16 mouse cellular contexts compared by ENCODE assay signal in genomic region chrX:166317376-166317679, GRCm38 (mm10).
A peak's percentile ranks its signal among the peaks of the same experiment; 100 is the strongest.
DNase-seq lines count a peak whose midpoint lies in the region; ATAC-seq and TF ChIP-seq lines count a peak whose summit lies in the region.
"Had no signal": no experiment of that assay in that cellular context is flagged by ENCODE, and none has a peak within 500 bp of the region (broad histone marks: within the 10 kb centered on the region; RNA-seq: fewer than 3 reads in every experiment).

No protein-coding gene starts in this region.

- no peaks in the 10 kb centered on the region for H3K36me3 ChIP-seq in midbrain, embryonic 12.5 days
- H3K36me3 ChIP-seq in midbrain, embryonic 11.5 days (ENCODE audit: control insufficient read depth, insufficient read depth, low read length) = no peaks in the 10 kb centered on the region
- H3K36me3 ChIP-seq in forebrain, embryonic 13.5 days (ENCODE audit: poor library complexity, severe bottlenecking) = no peaks in the 10 kb centered on the region
- no peaks in the 10 kb centered on the region for H3K36me3 ChIP-seq in hindbrain, embryonic 16.5 days (ENCODE audit: control insufficient read depth, insufficient read depth, low read length)
- H3K36me3 ChIP-seq: embryonic facial prominence, embryonic 10.5 days; limb, embryonic 12.5 days; liver, embryonic 15.5 days had no signal

- 87% methylated on average over 1 of the region's 1 CpGs for WGBS in midbrain, embryonic 12.5 days
- 79% methylated on average over 1 of the region's 1 CpGs for WGBS in midbrain, embryonic 11.5 days
- 83% methylated on average over 1 of the region's 1 CpGs for WGBS in forebrain, embryonic 13.5 days
- WGBS in hindbrain, embryonic 16.5 days = 71% methylated on average over 1 of the region's 1 CpGs
- WGBS in olfactory bulb, adult 2 months = 63% methylated on average over 1 of the region's 1 CpGs

- peaks cover 30% of the 10 kb centered on the region; the same call in 1 of the 2 replicates for H3K27me3 ChIP-seq in midbrain, embryonic 12.5 days
- H3K27me3 ChIP-seq in midbrain, embryonic 11.5 days (ENCODE audit: control insufficient read depth, insufficient read depth, low read length) = peaks cover 7% of the 10 kb centered on the region
- H3K27me3 ChIP-seq in forebrain, embryonic 13.5 days = peaks cover 2% of the 10 kb centered on the region; the same call in 1 of the 2 replicates
- no peaks in the 10 kb centered on the region for H3K27me3 ChIP-seq in hindbrain, embryonic 16.5 days (replicated peaks; ENCODE audit: control insufficient read depth, insufficient read depth, low read length)
- H3K27me3 ChIP-seq: CH12.LX had no signal

- no peak overlapping the region for H3K4me2 ChIP-seq in midbrain, embryonic 12.5 days (replicated peaks)
- no peak overlapping the region for H3K4me2 ChIP-seq in midbrain, embryonic 11.5 days
- 0 out of 2 replicates have a peak overlapping the region, but pooled peaks have one; percentile 7 for H3K4me2 ChIP-seq in forebrain, embryonic 13.5 days
- no peak overlapping the region for H3K4me2 ChIP-seq in hindbrain, embryonic 16.5 days (ENCODE audit: low read length)
- H3K4me2 ChIP-seq: heart, embryonic 11.5 days; limb, embryonic 12.5 days; liver, embryonic 15.5 days had no signal

- peaks cover 11% of the 10 kb centered on the region; the same call in 1 of the 2 replicates for H3K4me1 ChIP-seq in midbrain, embryonic 12.5 days
- no peaks in the 10 kb centered on the region for H3K4me1 ChIP-seq in midbrain, embryonic 11.5 days (ENCODE audit: control insufficient read depth, insufficient read depth, low read length)
- H3K4me1 ChIP-seq in forebrain, embryonic 13.5 days = peaks cover 32% of the 10 kb centered on the region
- H3K4me1 ChIP-seq in hindbrain, embryonic 16.5 days (ENCODE audit: control insufficient read depth, insufficient read depth, low read depth, low read length) = 0 out of 2 replicates have a peak, but pooled peaks cover 3% of the 10 kb centered on the region
- H3K4me1 ChIP-seq in olfactory bulb, adult 2 months (ENCODE audit: control insufficient read depth, insufficient read depth, low read length) = peaks cover 5% of the 10 kb centered on the region; the same call in 1 of the 2 replicates
- H3K4me1 ChIP-seq: embryonic facial prominence, embryonic 10.5 days; limb, embryonic 12.5 days; liver, embryonic 15.5 days had no signal

- no peaks in the 10 kb centered on the region for H3K9me3 ChIP-seq in midbrain, embryonic 12.5 days
- no peaks in the 10 kb centered on the region for H3K9me3 ChIP-seq in midbrain, embryonic 11.5 days (ENCODE audit: control insufficient read depth, low read length)
- no peaks in the 10 kb centered on the region for H3K9me3 ChIP-seq in forebrain, embryonic 13.5 days (replicated peaks)
- H3K9me3 ChIP-seq in hindbrain, embryonic 16.5 days (ENCODE audit: control insufficient read depth, low read length) = no peaks in the 10 kb centered on the region
- H3K9me3 ChIP-seq: embryonic facial prominence, embryonic 10.5 days; limb, embryonic 12.5 days; liver, embryonic 15.5 days had no signal

- 0 out of 2 replicates have a peak, but pooled peaks have one; percentile 12 for ATAC-seq in midbrain, embryonic 12.5 days (ENCODE audit: low FRiP score, low read depth)
- no peak for ATAC-seq in midbrain, embryonic 11.5 days (ENCODE audit: low FRiP score)
- peak; percentile 14; the same call in 1 of the 2 replicates for ATAC-seq in forebrain, embryonic 13.5 days
- ATAC-seq in hindbrain, embryonic 16.5 days = peak; percentile 21; the same call in 1 of the 2 replicates
- ATAC-seq: intestine, postnatal 0 days had no signal

- no peak for TF ChIP-seq POLR2A in olfactory bulb, adult 2 months (IDR thresholded peaks at IDR 0.05; ENCODE audit: insufficient read depth, low read depth, low read length)

- no peak for TF ChIP-seq CTCF in olfactory bulb, adult 2 months (IDR thresholded peaks at IDR 0.05; ENCODE audit: insufficient read depth, low read depth, low read length)
- no peak for TF ChIP-seq CTCF in gastrocnemius, adult 2 months (IDR thresholded peaks at IDR 0.05)

- peak overlapping the region; percentile 54; the same call in 1 of the 2 replicates for H3K27ac ChIP-seq in midbrain, embryonic 12.5 days (replicated peaks)
- no peak overlapping the region for H3K27ac ChIP-seq in midbrain, embryonic 11.5 days (ENCODE audit: low read depth, low read length)
- H3K27ac ChIP-seq in forebrain, embryonic 13.5 days = peak overlapping the region; percentile 87
- peak overlapping the region; percentile 71 for H3K27ac ChIP-seq in hindbrain, embryonic 16.5 days (ENCODE audit: low read depth, low read length)
- H3K27ac ChIP-seq in olfactory bulb, adult 2 months (ENCODE audit: insufficient read depth, low read depth, low read length) = 0 out of 2 replicates have a peak overlapping the region, but pooled peaks have one; percentile 37
- no peak overlapping the region for H3K27ac ChIP-seq in gastrocnemius, adult 2 months
- H3K27ac ChIP-seq: embryonic facial prominence, embryonic 10.5 days; limb, embryonic 12.5 days; liver, embryonic 15.5 days had no signal

- H3K4me3 ChIP-seq in midbrain, embryonic 12.5 days = no peak overlapping the region
- H3K4me3 ChIP-seq in midbrain, embryonic 11.5 days (ENCODE audit: low read depth, low read length) = no peak overlapping the region
- no peak overlapping the region for H3K4me3 ChIP-seq in forebrain, embryonic 13.5 days
- no peak overlapping the region for H3K4me3 ChIP-seq in hindbrain, embryonic 16.5 days (ENCODE audit: low read length)
- H3K4me3 ChIP-seq in olfactory bulb, adult 2 months (ENCODE audit: insufficient read depth, low read depth, low read length) = no peak overlapping the region
- H3K4me3 ChIP-seq in gastrocnemius, adult 2 months = no peak overlapping the region
- H3K4me3 ChIP-seq: embryonic facial prominence, embryonic 10.5 days; limb, embryonic 12.5 days; liver, embryonic 15.5 days had no signal

- no peak overlapping the region for H3K9ac ChIP-seq in midbrain, embryonic 12.5 days (replicated peaks)
- no peak overlapping the region for H3K9ac ChIP-seq in midbrain, embryonic 11.5 days (ENCODE audit: low read length)
- no peak overlapping the region for H3K9ac ChIP-seq in forebrain, embryonic 13.5 days
- H3K9ac ChIP-seq in hindbrain, embryonic 16.5 days (ENCODE audit: low read depth, low read length) = no peak overlapping the region
- H3K9ac ChIP-seq: limb, embryonic 12.5 days; liver, embryonic 15.5 days had no signal

- intact Hi-C loops in heart, postnatal 36 days (cut with DNase I) = no loop called here
- intact Hi-C loops in gastrocnemius, adult 2 months (cut with DNase I) = no loop called here

- DNase-seq in midbrain, embryonic 11.5 days (ENCODE audit: low spot score, missing footprints) = no peak
- DNase-seq in heart, postnatal 36 days = no peak
- DNase-seq in gastrocnemius, adult 2 months = no peak
- DNase-seq: adrenal gland, postnatal 14 days; gastrocnemius, postnatal 14 days; kidney, postnatal 36 days had no signal

Comparison
In these comparisons a context has a peak if more than half of its experiments do, and no peak if none do; other contexts are left out.
1. H3K27ac ChIP-seq: peak in midbrain, embryonic 12.5 days (single experiment), forebrain, embryonic 13.5 days (single experiment), hindbrain, embryonic 16.5 days (single experiment) and olfactory bulb, adult 2 months (single experiment); none in midbrain, embryonic 11.5 days (single experiment) and gastrocnemius, adult 2 months (single experiment).